Mouse (Mus musculus) embryonic facial prominence, embryonic 11.5 days (tissue): ENCODE results near the gene Mknk2. TPM values are rescaled to one million over a fixed set of nuclear protein-coding genes. Genes with fewer than 3 reads are reported as not detected.

ENCODE experiments used
- polyA plus RNA-seq: library from polyadenylated mRNA; unstranded; fragments of >200 nt; fragmentation: Nextera tagmentation; extraction: Ambion mirVana; gene quantifications from 2 replicates; pipeline ENCODE4 v1.2.1, GENCODE M21; 2014

Gene Mknk2
- polyA plus RNA-seq, 1 experiment from 2014 or later: 63.7 TPM

Other genes with a start within 250 kb of the Mknk2 start
- gene Tcf3, start 244.5 kb downstream of the Mknk2 start, polyA plus RNA-seq: 174 and 178 TPM in 2 replicates
- 0.22 and 0.43 TPM in 2 replicates for gene Onecut3, start 183.3 kb downstream of the Mknk2 start, polyA plus RNA-seq
- gene Atp8b3, start 139.0 kb downstream of the Mknk2 start, polyA plus RNA-seq: 0.28 and 0.36 TPM in 2 replicates
- 17.1 and 20.6 TPM in 2 replicates for gene Rexo1, start 116.6 kb downstream of the Mknk2 start, polyA plus RNA-seq
- 4.5 and 5.5 TPM in 2 replicates for gene Klf16, start 100.8 kb downstream of the Mknk2 start, polyA plus RNA-seq
- 94.8 and 111 TPM in 2 replicates for gene Abhd17a, start 87.8 kb downstream of the Mknk2 start, polyA plus RNA-seq
- 62.4 and 64.9 TPM in 2 replicates for gene Scamp4, start 75.2 kb downstream of the Mknk2 start, polyA plus RNA-seq
- 5.7 and 5.8 TPM in 2 replicates for gene Adat3, start 75.2 kb downstream of the Mknk2 start, polyA plus RNA-seq
- gene Gm49322, start 72.1 kb downstream of the Mknk2 start, polyA plus RNA-seq: 1.4 and 1.5 TPM in 2 replicates
- 93.4 and 97.9 TPM in 2 replicates for gene Csnk1g2, start 55.3 kb downstream of the Mknk2 start, polyA plus RNA-seq
- 53.5 and 56.3 TPM in 2 replicates for gene Btbd2, start 21.0 kb downstream of the Mknk2 start, polyA plus RNA-seq
- gene Mob3a, start 23.9 kb upstream of the Mknk2 start, polyA plus RNA-seq: 42.3 and 45.0 TPM in 2 replicates
- gene Izumo4, start 24.1 kb upstream of the Mknk2 start, polyA plus RNA-seq: 4.8 and 7.6 TPM in 2 replicates
- gene Ap3d1, start 64.2 kb upstream of the Mknk2 start, polyA plus RNA-seq: 57.6 and 61.0 TPM in 2 replicates
- gene Dot1l, start 77.1 kb upstream of the Mknk2 start, polyA plus RNA-seq: 13.8 and 16.6 TPM in 2 replicates
- gene Sf3a2, start 120.1 kb upstream of the Mknk2 start, polyA plus RNA-seq: 92.6 and 93.9 TPM in 2 replicates
- gene Plekhj1, start 120.5 kb upstream of the Mknk2 start, polyA plus RNA-seq: 119 and 137 TPM in 2 replicates
- gene Amh, start 127.1 kb upstream of the Mknk2 start, polyA plus RNA-seq: not detected in 2 replicates
- gene Jsrp1, start 135.4 kb upstream of the Mknk2 start, polyA plus RNA-seq: 0.60 and 1.2 TPM in 2 replicates
- 1,818 and 1,942 TPM in 2 replicates for gene Oaz1, start 148.5 kb upstream of the Mknk2 start, polyA plus RNA-seq
- gene Lingo3, start 165.9 kb upstream of the Mknk2 start, polyA plus RNA-seq: 0.49 and 0.67 TPM in 2 replicates
- 282 and 329 TPM in 2 replicates for gene Lsm7, start 177.1 kb upstream of the Mknk2 start, polyA plus RNA-seq
- gene Sppl2b, start 177.2 kb upstream of the Mknk2 start, polyA plus RNA-seq: 17.1 and 19.7 TPM in 2 replicates
- gene Tmprss9, start 193.7 kb upstream of the Mknk2 start, polyA plus RNA-seq: 0.06 TPM in 2 replicates
- 266 and 347 TPM in 2 replicates for gene Timm13, start 222.9 kb upstream of the Mknk2 start, polyA plus RNA-seq
- gene Lmnb2, start 240.1 kb upstream of the Mknk2 start, polyA plus RNA-seq: 18.4 and 19.4 TPM in 2 replicates